Mouse (Mus musculus): ENCODE results near the gene Aqr. TPM values are rescaled to one million over a fixed set of nuclear protein-coding genes. Genes with fewer than 3 reads are reported as not detected.

Aqr gene
- polyA plus RNA-seq, 1 experiment from 2014 or later: 24.4 TPM

DNA sequence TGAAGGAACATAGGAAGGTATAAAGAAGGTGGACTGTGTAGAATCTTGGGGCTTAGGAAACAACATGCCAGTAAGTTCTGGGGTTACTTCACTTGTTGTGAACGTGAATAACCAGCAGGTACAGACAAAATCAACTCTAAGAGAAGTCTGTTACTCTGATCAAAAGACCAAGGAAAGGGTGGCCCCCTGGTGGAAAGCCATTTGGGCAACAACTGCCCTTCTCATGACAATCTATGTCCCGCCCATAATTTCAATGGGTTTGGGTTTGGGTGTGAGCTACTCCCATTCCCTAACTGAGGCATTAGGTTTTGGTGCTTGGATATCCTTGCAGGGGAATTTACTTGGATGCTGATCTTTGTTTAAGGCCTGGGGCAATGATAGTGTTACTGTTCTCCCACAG is 122.8 kb downstream of the Aqr start:
- Histone ChIP-seq H3K9ac (no peak overlapping the region), H3K27ac (no peak overlapping the region), H3K4me1 (replicated peaks) (peaks cover 4% of the 10 kb centered on the region; the same call in 1 of the 2 replicates), H3K4me3 (no peak overlapping the region), H3K4me2 (no peak overlapping the region), H3K36me3 (no peaks in the 10 kb centered on the region), H3K9me3 (replicated peaks) (no peaks in the 10 kb centered on the region), H3K27me3 (no peaks in the 10 kb centered on the region)
- no peak for ATAC-seq (replicated peaks; ENCODE audit: insufficient number of reproducible peaks, insufficient read depth, low FRiP score, low read depth)
- WGBS: 58% methylated on average over 2 of the region's 2 CpGs

DNA sequence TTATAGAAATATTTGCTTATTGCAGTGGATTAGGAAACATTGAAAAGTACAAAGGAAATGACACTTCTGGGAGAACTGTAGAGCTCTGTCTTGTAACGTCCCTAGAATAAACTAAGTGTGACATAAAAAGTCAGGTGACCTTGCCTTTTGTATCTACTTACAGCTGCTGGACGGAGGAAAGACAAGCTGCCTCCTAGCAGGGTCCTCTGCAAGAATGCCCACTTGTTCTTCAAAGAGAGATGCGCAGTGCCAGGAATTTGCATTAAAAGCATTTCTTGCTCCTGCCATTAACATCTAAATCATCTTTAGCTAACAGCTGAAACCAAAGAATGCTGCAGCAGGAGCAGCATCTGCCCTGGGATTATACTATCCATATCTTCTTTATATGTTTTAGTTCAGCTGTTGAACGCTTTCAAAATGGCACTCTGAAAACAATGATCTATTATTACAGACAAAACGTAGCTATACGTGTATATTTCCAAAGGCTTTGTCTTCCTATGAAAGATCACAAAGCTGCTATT is 126.7 kb downstream of the Aqr start:
- no peak overlapping the region for H3K4me2 ChIP-seq
- peaks cover 10% of the 10 kb centered on the region; the same call in 1 of the 2 replicates for H3K4me1 ChIP-seq (replicated peaks)
- no peak overlapping the region for H3K27ac ChIP-seq
- 46% methylated on average over 6 of the region's 6 CpGs for WGBS
- no peaks in the 10 kb centered on the region for H3K9me3 ChIP-seq (replicated peaks)
- no peaks in the 10 kb centered on the region for H3K27me3 ChIP-seq
- H3K9ac ChIP-seq: no peak overlapping the region
- no peak overlapping the region for H3K4me3 ChIP-seq
- no peak for ATAC-seq (replicated peaks; ENCODE audit: insufficient number of reproducible peaks, insufficient read depth, low FRiP score, low read depth)
- H3K36me3 ChIP-seq: no peaks in the 10 kb centered on the region

DNA sequence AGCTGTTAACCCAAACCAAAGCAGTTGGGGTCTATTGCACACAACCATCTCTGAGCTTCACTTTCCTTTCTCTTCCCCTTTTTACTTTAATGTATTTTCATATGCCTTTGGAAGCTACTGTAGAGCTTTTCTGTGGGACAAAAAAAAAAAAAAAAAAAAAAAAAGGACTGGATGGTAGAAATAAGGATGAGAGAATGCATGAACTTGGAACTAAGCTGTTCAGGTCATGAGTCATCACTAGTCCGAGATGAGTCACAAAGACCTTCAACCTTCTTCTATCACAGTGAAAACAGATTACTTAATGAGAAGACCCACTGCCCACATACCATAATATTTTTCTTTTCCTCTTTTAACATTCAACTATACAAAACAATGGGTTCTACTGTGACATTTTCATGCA is 127.2 kb downstream of the Aqr start:
- Histone ChIP-seq H3K36me3 (no peaks in the 10 kb centered on the region), H3K27ac (0 out of 2 replicates have a peak overlapping the region, but pooled peaks have one; percentile 1), H3K4me1 (replicated peaks) (peaks cover 10% of the 10 kb centered on the region; the same call in 1 of the 2 replicates), H3K27me3 (no peaks in the 10 kb centered on the region), H3K4me2 (no peak overlapping the region), H3K9ac (no peak overlapping the region), H3K9me3 (replicated peaks) (no peaks in the 10 kb centered on the region), H3K4me3 (no peak overlapping the region)
- 19% methylated on average over 1 of the region's 1 CpGs for WGBS
- ATAC-seq (replicated peaks; ENCODE audit: insufficient number of reproducible peaks, insufficient read depth, low FRiP score, low read depth): no peak

DNA sequence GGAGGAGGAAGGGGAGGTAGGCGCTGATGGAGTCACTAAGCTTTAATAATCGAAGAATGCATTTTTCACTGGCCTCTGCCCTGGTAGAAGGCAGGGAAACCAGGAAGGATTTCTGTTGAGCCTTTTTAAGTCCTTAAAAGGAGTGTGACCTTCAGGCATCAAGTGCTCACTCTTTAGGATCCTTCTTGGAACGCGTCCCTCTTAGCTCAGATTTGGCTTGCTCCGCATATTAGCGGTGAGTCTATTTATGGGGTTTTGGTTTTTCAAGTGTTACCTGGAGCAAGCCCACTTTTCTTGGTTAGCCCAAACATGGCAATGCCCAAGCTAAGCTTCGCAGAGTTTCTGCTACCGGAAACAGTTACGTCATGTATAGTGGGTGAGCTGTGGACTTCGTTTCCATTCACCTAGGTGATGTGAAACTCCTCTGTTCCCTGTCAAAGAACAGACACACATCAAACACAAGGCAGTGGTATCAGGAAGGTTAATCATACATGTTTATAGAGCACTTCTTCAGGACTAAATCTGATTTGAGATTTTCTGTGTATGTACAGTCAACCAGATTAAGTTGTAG is 128.5 kb downstream of the Aqr start:
- Histone ChIP-seq H3K4me2 (peak overlapping the region; percentile 53), H3K4me3 (peak overlapping the region; percentile 23; the same call in 1 of the 2 replicates), H3K9me3 (replicated peaks) (no peaks in the 10 kb centered on the region), H3K9ac (0 out of 2 replicates have a peak overlapping the region, but pooled peaks have one; percentile 36), H3K27ac (peak overlapping the region; percentile 97), H3K36me3 (no peaks in the 10 kb centered on the region), H3K27me3 (no peaks in the 10 kb centered on the region), H3K4me1 (replicated peaks) (peaks cover 10% of the 10 kb centered on the region)
- ATAC-seq (replicated peaks; ENCODE audit: insufficient number of reproducible peaks, insufficient read depth, low FRiP score, low read depth): no peak
- WGBS: 46% methylated on average over 10 of the region's 10 CpGs

DNA sequence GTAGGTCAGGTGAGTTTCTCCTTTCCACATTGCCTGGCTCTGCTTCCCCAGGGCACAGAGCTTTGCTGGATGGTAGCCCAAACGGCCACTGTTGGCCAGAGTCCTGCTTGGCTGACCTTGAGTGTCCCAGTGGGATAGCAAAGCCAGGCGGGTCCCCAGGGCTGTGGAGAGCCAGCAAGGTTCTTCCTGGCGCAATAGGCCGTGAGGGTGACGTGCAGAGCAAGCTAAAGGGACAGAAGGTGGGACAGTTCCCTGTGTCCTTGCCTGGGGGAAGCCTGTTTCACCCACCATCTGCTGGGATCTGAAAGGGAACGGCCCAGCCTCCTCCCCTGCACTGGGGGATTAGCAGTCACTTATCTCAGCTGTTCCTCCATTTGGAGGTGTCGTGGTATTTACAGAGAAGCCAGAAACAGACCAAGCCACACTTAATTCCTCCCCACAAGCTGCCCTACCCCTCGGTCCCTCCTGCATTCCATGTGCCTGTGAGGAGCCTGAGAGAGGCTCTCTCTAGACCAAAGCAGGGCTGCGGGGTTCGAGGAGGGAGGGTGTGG is 129.4 kb downstream of the Aqr start:
- H3K36me3 ChIP-seq: no peaks in the 10 kb centered on the region
- peak overlapping the region; percentile 53 for H3K4me2 ChIP-seq
- peaks cover 10% of the 10 kb centered on the region for H3K4me1 ChIP-seq (replicated peaks)
- ATAC-seq (replicated peaks; ENCODE audit: insufficient number of reproducible peaks, insufficient read depth, low FRiP score, low read depth): peak; percentile 70
- no peaks in the 10 kb centered on the region for H3K9me3 ChIP-seq (replicated peaks)
- WGBS: 10% methylated on average over 10 of the region's 10 CpGs
- peak overlapping the region; percentile 36 for H3K9ac ChIP-seq
- H3K27ac ChIP-seq: peak overlapping the region; percentile 97
- no peaks in the 10 kb centered on the region for H3K27me3 ChIP-seq
- peak overlapping the region; percentile 23 for H3K4me3 ChIP-seq

DNA sequence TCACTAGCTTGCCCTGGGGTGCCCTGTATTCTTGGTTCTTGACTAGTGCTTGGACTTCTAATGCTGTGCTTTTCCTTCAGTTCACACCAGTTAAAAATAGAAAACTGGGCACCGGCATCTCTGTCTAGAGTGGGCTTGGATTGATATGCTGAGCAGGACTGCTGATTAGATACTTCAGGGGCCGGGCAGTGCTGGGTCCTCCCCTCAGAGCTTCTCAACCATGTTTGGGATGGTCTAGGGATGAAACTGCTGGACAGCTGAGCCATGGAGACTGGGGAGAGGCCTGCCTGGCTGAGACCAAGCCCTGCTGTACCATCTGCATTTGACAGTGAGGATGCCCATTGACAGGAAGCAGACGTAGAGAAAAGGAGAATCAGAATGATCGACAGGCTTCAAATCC is 132.7 kb downstream of the Aqr start:
- H3K9me3 ChIP-seq (replicated peaks): no peaks in the 10 kb centered on the region
- H3K27me3 ChIP-seq: no peaks in the 10 kb centered on the region
- peak overlapping the region; percentile 59 for H3K4me3 ChIP-seq
- peak; percentile 66 for ATAC-seq (replicated peaks; ENCODE audit: insufficient number of reproducible peaks, insufficient read depth, low FRiP score, low read depth)
- 34% methylated on average over 4 of the region's 4 CpGs for WGBS
- H3K9ac ChIP-seq: peak overlapping the region; percentile 41
- H3K4me2 ChIP-seq: peak overlapping the region; percentile 59
- peak overlapping the region; percentile 98 for H3K27ac ChIP-seq
- H3K36me3 ChIP-seq: no peaks in the 10 kb centered on the region
- peaks cover 7% of the 10 kb centered on the region for H3K4me1 ChIP-seq (replicated peaks)

DNA sequence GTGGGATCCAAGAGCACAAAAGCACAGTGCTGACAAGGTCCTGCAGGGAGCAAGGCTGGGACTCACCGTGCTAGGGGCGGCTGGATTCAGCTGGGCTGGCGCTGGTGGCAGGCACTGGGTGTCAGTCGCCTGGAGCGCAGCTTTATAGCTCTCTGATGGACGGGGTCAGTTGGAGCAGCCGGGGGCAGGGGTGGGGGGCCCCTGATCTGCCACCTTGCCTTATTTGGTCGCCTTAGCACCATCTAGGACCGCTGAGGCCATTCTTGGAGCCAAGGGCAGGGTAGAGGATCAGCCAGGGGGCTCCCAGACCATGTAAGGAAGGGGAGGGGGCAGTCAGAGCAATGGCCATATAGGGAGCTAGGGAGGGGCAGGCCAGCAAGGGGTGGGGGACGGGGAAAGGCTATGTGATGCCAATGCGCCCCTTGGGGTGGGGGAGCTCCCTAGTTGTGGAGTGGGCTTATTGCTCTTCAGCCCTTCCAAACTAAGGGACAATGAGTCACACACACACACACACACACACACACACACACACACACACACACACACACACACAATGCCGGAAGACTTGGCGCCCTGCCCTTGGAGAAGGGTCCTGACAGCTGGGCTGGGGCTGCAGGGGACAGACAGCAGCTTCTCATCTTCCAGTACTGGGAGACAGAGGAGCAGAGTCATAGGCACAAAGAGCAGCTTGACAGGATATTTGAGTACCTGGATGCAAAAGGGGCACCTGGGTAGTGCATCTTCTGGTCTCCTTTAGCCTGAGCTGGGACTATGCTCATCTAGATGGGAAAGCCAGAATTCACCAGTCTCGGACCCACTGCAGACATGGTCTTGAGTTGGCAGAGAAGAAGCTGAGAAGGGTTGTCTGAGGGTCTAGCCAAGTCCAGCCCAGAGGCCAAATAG is 133.9 kb downstream of the Aqr start, which contains the start of gene Actc1:
Gene Actc1, minus strand, starts transcription at position 853 of the 903 bp plus-strand sequence.
- Histone ChIP-seq H3K27me3 (no peaks in the 10 kb centered on the region), H3K4me3 (peak within 1 kb of the TSS; percentile 59), H3K9me3 (replicated peaks) (no peaks in the 10 kb centered on the region), H3K4me2 (peak within 1 kb of the TSS; percentile 59), H3K36me3 (no peaks in the 10 kb centered on the region), H3K4me1 (replicated peaks) (peaks cover 7% of the 10 kb centered on the region), H3K27ac (peak within 1 kb of the TSS; percentile 98), H3K9ac (peak within 1 kb of the TSS; percentile 66)
- WGBS: 15% methylated on average over 14 of the region's 14 CpGs
- ATAC-seq (replicated peaks; ENCODE audit: insufficient number of reproducible peaks, insufficient read depth, low FRiP score, low read depth): peak; percentile 78

DNA sequence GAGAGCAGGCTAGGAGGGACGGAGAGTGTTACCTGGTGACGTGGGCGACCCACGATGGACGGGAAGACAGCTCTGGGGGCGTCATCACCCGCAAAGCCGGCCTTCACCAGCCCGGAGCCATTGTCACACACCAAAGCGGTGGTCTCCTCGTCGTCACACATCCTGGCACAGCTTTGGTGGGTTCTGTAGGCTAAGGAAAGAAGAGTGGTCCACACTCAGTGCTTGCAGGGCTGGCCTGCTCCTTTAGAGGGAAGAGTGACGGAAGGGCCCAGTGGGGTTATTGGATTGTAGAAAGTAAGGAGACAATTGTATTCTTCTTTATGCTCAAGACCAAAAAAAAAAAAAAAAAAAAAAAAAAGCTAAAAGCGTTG is 135.0 kb downstream of the Aqr start:
- H3K9ac ChIP-seq: peak overlapping the region; percentile 66
- peak overlapping the region; percentile 59 for H3K4me2 ChIP-seq
- WGBS: 52% methylated on average over 14 of the region's 14 CpGs
- H3K4me3 ChIP-seq: peak overlapping the region; percentile 59
- no peaks in the 10 kb centered on the region; the same call in 1 of the 2 replicates for H3K4me1 ChIP-seq (replicated peaks)
- no peak for ATAC-seq (replicated peaks; ENCODE audit: insufficient number of reproducible peaks, insufficient read depth, low FRiP score, low read depth)
- H3K9me3 ChIP-seq (replicated peaks): no peaks in the 10 kb centered on the region
- peak overlapping the region; percentile 98 for H3K27ac ChIP-seq
- no peaks in the 10 kb centered on the region; the same call in 1 of the 2 replicates for H3K36me3 ChIP-seq
- no peaks in the 10 kb centered on the region for H3K27me3 ChIP-seq

Small RNA genes lying within 50 kb of the gene (microRNA-seq; reads per million reads assigned to microRNA genes)
- gene Mir7002: not detected

Other genes with a start within 250 kb of the Aqr start
- 0.06 and 0.51 TPM in 2 replicates for gene Gjd2, start 173.4 kb downstream of the Aqr start, polyA plus RNA-seq (2015; fragmentation: Nextera tagmentation; extraction: Ambion mirVana)
- gene Actc1, start 133.5 kb downstream of the Aqr start, polyA plus RNA-seq (2015; fragmentation: Nextera tagmentation; extraction: Ambion mirVana): 11,796 and 13,111 TPM in 2 replicates
- 3.0 and 3.4 TPM in 2 replicates for gene Zfp770, start 14.4 kb upstream of the Aqr start, polyA plus RNA-seq (2015; fragmentation: Nextera tagmentation; extraction: Ambion mirVana)

Measured in heart, embryonic 15.5 days (tissue).